30 mouse cellular contexts compared by ENCODE assay signal in the genomic region with DNA sequence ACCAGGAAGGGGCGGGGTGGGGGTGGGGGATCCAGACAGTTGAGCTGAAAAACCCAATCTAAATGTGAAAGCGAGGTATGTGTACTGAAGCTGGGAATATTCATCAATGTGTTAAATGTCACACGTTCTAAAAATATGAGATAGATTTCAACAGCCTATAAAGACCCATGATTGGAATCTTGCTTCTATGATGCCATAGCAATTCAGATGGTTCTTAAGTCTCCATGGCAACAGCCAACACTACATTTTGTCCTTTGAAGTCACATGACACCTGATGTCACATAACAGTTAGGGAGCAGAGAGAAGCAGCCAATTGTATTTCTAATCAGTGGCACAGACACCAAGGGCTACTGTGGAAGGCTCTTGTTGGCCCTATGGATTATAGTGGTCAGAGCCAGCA.
A peak's percentile ranks its signal among the peaks of the same experiment; 100 is the strongest.
DNase-seq lines count a peak whose midpoint lies in the region; ATAC-seq and TF ChIP-seq lines count a peak whose summit lies in the region.
"Had no signal": no experiment of that assay in that cellular context is flagged by ENCODE, and none has a peak within 500 bp of the region (broad histone marks: within the 10 kb centered on the region; RNA-seq: fewer than 3 reads in every experiment).

No protein-coding gene starts in this region.

- peak; percentile 4 for DNase-seq in heart, adult 11 months
- DNase-seq in heart, postnatal 4 days = no peak
- no peak for DNase-seq in testis, postnatal 10 days (ENCODE audit: low spot score)
- peak; percentile 61 for DNase-seq in forebrain, postnatal 0 days
- peak; percentile 50 for DNase-seq in telencephalon, adult 2 months (ENCODE audit: low read depth, low spot score)
- no peak for DNase-seq in adrenal gland, adult 8-10 months
- no peak for DNase-seq in ovary, postnatal 36 days (ENCODE audit: low spot score)
- DNase-seq: adrenal gland, adult 2 months; B cell, adult 2 months; cerebellum, adult 11-12 months; cerebellum, adult 9-11 months; embryo, embryonic 11 days; gastrocnemius, postnatal 36 days; heart, adult 2 months; kidney, adult 9 months; kidney, postnatal 10 days; layer of hippocampus, postnatal 36 days; left cerebral cortex, postnatal 4 days; liver, postnatal 0 days; lung, postnatal 4 days; right cerebral cortex, adult 18-20 months; right cerebral cortex, postnatal 4 days had no signal

- WGBS in forebrain, postnatal 0 days = 63% methylated on average over 3 of the region's 3 CpGs

- H3K4me3 ChIP-seq in testis, adult 2 months (ENCODE audit: control insufficient read depth, low read depth, low read length) = peak overlapping the region; percentile 23; the same call in 1 of the 2 replicates
- H3K4me3 ChIP-seq in forebrain, postnatal 0 days (ENCODE audit: low read depth, low read length) = no peak overlapping the region
- H3K4me3 ChIP-seq: embryonic facial prominence, embryonic 13.5 days; heart, adult 2 months; heart, embryonic 12.5 days; liver, embryonic 12.5 days; megakaryocyte, embryonic 14.5 days had no signal

- TF ChIP-seq POLR2A in testis, adult 2 months (IDR thresholded peaks at IDR 0.05; ENCODE audit: control insufficient read depth, low read depth, low read length) = no peak

- no peak overlapping the region for H3K9ac ChIP-seq in forebrain, postnatal 0 days
- H3K9ac ChIP-seq: embryonic facial prominence, embryonic 13.5 days; heart, embryonic 12.5 days; liver, embryonic 12.5 days; liver, postnatal 0 days had no signal

- H3K4me2 ChIP-seq in forebrain, postnatal 0 days (ENCODE audit: low read depth) = no peak overlapping the region
- H3K4me2 ChIP-seq: embryonic facial prominence, embryonic 13.5 days; heart, embryonic 12.5 days; liver, embryonic 12.5 days had no signal

- H3K36me3 ChIP-seq in testis, adult 2 months (ENCODE audit: control insufficient read depth, insufficient read depth, low read length) = no peaks in the 10 kb centered on the region
- no peaks in the 10 kb centered on the region for H3K36me3 ChIP-seq in forebrain, postnatal 0 days (ENCODE audit: insufficient read depth)
- H3K36me3 ChIP-seq: embryonic facial prominence, embryonic 13.5 days; heart, embryonic 12.5 days; liver, embryonic 12.5 days had no signal

- no peaks in the 10 kb centered on the region for H3K27me3 ChIP-seq in testis, adult 2 months (ENCODE audit: control insufficient read depth, insufficient read depth, low read length)
- H3K27me3 ChIP-seq in forebrain, postnatal 0 days (ENCODE audit: insufficient read depth, low read length) = no peaks in the 10 kb centered on the region
- H3K27me3 ChIP-seq: embryonic facial prominence, embryonic 13.5 days; heart, embryonic 12.5 days; liver, embryonic 12.5 days; megakaryocyte, embryonic 14.5 days had no signal

- peak; percentile 86 for ATAC-seq in forebrain, postnatal 0 days
- ATAC-seq: activated CD4-positive, CD25-positive, alpha-beta regulatory T cell, adult 4 months; intestine, postnatal 0 days; liver, embryonic 12.5 days; liver, postnatal 0 days had no signal

- no peak overlapping the region for H3K27ac ChIP-seq in testis, adult 2 months (ENCODE audit: control insufficient read depth, insufficient read depth, low read depth, low read length)
- H3K27ac ChIP-seq in forebrain, postnatal 0 days (ENCODE audit: low read depth, low read length) = 0 out of 2 replicates have a peak overlapping the region, but pooled peaks have one; percentile 4
- H3K27ac ChIP-seq: embryonic facial prominence, embryonic 13.5 days; heart, adult 2 months; liver, embryonic 12.5 days; stomach, postnatal 0 days had no signal

- no peak for TF ChIP-seq CTCF in testis, adult 2 months (IDR thresholded peaks at IDR 0.05; ENCODE audit: control insufficient read depth, insufficient read depth, insufficient replicate concordance, low read depth, low read length)
- TF ChIP-seq CTCF in forebrain, postnatal 0 days (IDR thresholded peaks at IDR 0.05; ENCODE audit: low read depth) = no peak

- no peaks in the 10 kb centered on the region for H3K4me1 ChIP-seq in testis, adult 2 months (ENCODE audit: control insufficient read depth, insufficient read depth, low read length)
- no peaks in the 10 kb centered on the region for H3K4me1 ChIP-seq in forebrain, postnatal 0 days (ENCODE audit: insufficient read depth)
- H3K4me1 ChIP-seq: heart, embryonic 12.5 days; liver, embryonic 12.5 days; megakaryocyte, embryonic 14.5 days had no signal

- H3K9me3 ChIP-seq in forebrain, postnatal 0 days (ENCODE audit: low read length) = no peaks in the 10 kb centered on the region
- H3K9me3 ChIP-seq: embryonic facial prominence, embryonic 13.5 days; heart, embryonic 12.5 days; liver, embryonic 12.5 days; megakaryocyte, embryonic 14.5 days had no signal

Comparison
In these comparisons a context has a peak if more than half of its experiments do, and no peak if none do; other contexts are left out.
1. DNase-seq: peak in heart, adult 11 months (single experiment), forebrain, postnatal 0 days (single experiment) and telencephalon, adult 2 months (single experiment); none in heart, postnatal 4 days (single experiment), testis, postnatal 10 days (single experiment), adrenal gland, adult 8-10 months (single experiment) and ovary, postnatal 36 days (single experiment).